Mouse (Mus musculus): ENCODE measurements around the gene Sec22c. TPM values are rescaled to one million over a fixed set of nuclear protein-coding genes. Genes with fewer than 3 reads are reported as not detected.

The Sec22c gene
- polyA plus RNA-seq, 1 experiment from 2014 or later = 7.4 TPM

GRCm38 (mm10) chr9:121697150-121698049, 7.9 kb downstream of the Sec22c start:
- H3K36me3 ChIP-seq (ENCODE audit: insufficient read depth, low read length) = 0 out of 2 replicates have a peak, but pooled peaks cover 2% of the 10 kb centered on the region
- H3K4me1 ChIP-seq (replicated peaks; ENCODE audit: insufficient read depth, low read length) = no peaks in the 10 kb centered on the region
- DNase-seq (ENCODE audit: low spot score) = peak; percentile 52
- H3K4me3 ChIP-seq (replicated peaks; ENCODE audit: low read depth, low read length) = no peak overlapping the region
- H3K4me2 ChIP-seq (ENCODE audit: low read length) = no peak overlapping the region
- peak; percentile 100 for TF ChIP-seq CTCF (IDR thresholded peaks at IDR 0.05; ENCODE audit: low read depth)
- WGBS = 95% methylated on average over 1 of the region's 1 CpGs
- H3K9ac ChIP-seq (ENCODE audit: low read depth, low read length) = no peak overlapping the region
- H3K27me3 ChIP-seq (ENCODE audit: insufficient read depth, low read length) = no peaks in the 10 kb centered on the region
- H3K27ac ChIP-seq = no peak overlapping the region
- ATAC-seq (replicated peaks; ENCODE audit: low FRiP score, low read depth) = peak; percentile 68
- no peaks in the 10 kb centered on the region for H3K9me3 ChIP-seq (replicated peaks; ENCODE audit: low read length)

DNA sequence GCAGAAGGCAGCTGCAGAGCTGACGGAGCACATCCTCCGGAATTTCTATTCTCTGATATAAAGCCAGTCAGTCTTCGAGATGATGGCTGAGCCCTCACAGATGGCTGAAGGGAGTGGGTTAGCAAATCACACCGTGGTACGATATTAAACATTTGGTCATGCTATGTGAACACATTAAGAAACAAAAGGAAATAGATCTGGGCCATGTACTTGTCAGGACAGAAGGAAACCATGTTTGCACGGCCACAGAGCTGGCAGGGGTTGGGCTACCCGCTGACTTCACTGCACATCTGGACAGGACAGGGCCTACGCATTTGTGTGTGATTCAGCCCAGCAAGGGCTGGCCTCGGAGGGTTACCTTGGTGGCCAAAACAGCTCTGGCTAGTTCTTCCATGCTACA, 8.7 kb downstream of the Sec22c start:
- no peak for TF ChIP-seq CTCF (IDR thresholded peaks at IDR 0.05; ENCODE audit: low read depth)
- Histone ChIP-seq H3K27me3 (ENCODE audit: insufficient read depth, low read length) (no peaks in the 10 kb centered on the region), H3K9ac (ENCODE audit: low read depth, low read length) (no peak overlapping the region), H3K4me2 (ENCODE audit: low read length) (no peak overlapping the region), H3K4me3 (replicated peaks; ENCODE audit: low read depth, low read length) (no peak overlapping the region), H3K36me3 (ENCODE audit: insufficient read depth, low read length) (0 out of 2 replicates have a peak, but pooled peaks cover 2% of the 10 kb centered on the region), H3K4me1 (replicated peaks; ENCODE audit: insufficient read depth, low read length) (no peaks in the 10 kb centered on the region), H3K9me3 (replicated peaks; ENCODE audit: low read length) (no peaks in the 10 kb centered on the region), H3K27ac (no peak overlapping the region)
- ATAC-seq (replicated peaks; ENCODE audit: low FRiP score, low read depth) (peak; percentile 7; the same call in 1 of the 2 replicates), DNase-seq (ENCODE audit: low spot score) (no peak)
- 87% methylated on average over 9 of the region's 9 CpGs for WGBS

DNA sequence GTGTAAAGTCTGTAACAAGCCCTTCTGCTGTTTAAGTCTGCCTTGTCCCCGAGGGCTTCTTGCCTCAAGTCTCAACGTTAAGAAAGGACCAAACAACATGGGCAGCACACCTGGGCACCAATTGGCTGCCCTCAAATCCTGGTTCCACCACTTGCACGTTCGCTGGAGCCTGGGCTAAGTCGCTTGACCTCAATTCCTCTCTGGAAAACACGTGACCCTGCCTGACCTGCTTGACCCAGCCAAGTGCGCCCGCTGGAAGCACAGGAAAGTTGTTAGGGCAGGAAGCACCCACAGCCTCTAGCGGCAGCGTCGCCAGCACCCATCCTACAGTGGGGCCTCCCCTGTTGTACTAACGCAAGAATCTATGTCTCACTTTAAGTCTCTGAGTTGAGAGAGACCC, 10.6 kb downstream of the Sec22c start:
- WGBS = 64% methylated on average over 12 of the region's 12 CpGs
- no peak overlapping the region for H3K4me2 ChIP-seq (ENCODE audit: low read length)

DNA sequence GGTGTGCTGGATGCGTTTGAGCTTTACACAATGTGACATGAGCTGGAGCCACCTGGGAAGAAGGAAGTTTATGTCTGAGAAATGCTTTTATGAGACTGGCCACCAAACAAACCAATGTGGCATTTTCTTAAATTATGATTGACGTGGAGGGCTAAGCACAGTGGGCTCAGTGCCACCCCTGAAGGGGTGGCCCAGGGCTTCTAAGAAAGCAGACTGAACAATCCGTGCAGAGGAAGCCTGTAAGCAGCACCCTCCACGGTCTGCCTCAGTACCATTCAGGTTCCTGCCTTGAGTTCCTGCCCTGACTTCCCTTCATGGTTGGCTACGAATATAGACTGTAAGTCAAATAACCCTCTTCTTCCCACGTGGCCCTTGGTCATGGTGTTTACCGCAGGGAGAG, 14.6 kb downstream of the Sec22c start:
- H3K9me3 ChIP-seq (replicated peaks; ENCODE audit: low read length) = no peaks in the 10 kb centered on the region
- ATAC-seq (replicated peaks; ENCODE audit: low FRiP score, low read depth) (no peak), DNase-seq (ENCODE audit: low spot score) (no peak)
- no peaks in the 10 kb centered on the region for H3K27me3 ChIP-seq (ENCODE audit: insufficient read depth, low read length)
- H3K36me3 ChIP-seq (ENCODE audit: insufficient read depth, low read length) = 0 out of 2 replicates have a peak, but pooled peaks cover 8% of the 10 kb centered on the region
- no peak overlapping the region for H3K9ac ChIP-seq (ENCODE audit: low read depth, low read length)
- H3K4me2 ChIP-seq (ENCODE audit: low read length) = no peak overlapping the region
- H3K27ac ChIP-seq = no peak overlapping the region
- TF ChIP-seq CTCF (IDR thresholded peaks at IDR 0.05; ENCODE audit: low read depth) = no peak
- 88% methylated on average over 7 of the region's 7 CpGs for WGBS
- H3K4me3 ChIP-seq (replicated peaks; ENCODE audit: low read depth, low read length) = no peak overlapping the region
- no peaks in the 10 kb centered on the region for H3K4me1 ChIP-seq (replicated peaks; ENCODE audit: insufficient read depth, low read length)

More for the DNA sequence above, 10.6 kb downstream of the Sec22c start:
- Histone ChIP-seq H3K4me1 (replicated peaks; ENCODE audit: insufficient read depth, low read length) (no peaks in the 10 kb centered on the region), H3K4me3 (replicated peaks; ENCODE audit: low read depth, low read length) (no peak overlapping the region), H3K9me3 (replicated peaks; ENCODE audit: low read length) (no peaks in the 10 kb centered on the region), H3K27ac (no peak overlapping the region), H3K9ac (ENCODE audit: low read depth, low read length) (no peak overlapping the region), H3K36me3 (ENCODE audit: insufficient read depth, low read length) (0 out of 2 replicates have a peak, but pooled peaks cover 2% of the 10 kb centered on the region), H3K27me3 (ENCODE audit: insufficient read depth, low read length) (no peaks in the 10 kb centered on the region)
- no peak for TF ChIP-seq CTCF (IDR thresholded peaks at IDR 0.05; ENCODE audit: low read depth)
- DNase-seq (ENCODE audit: low spot score) = no peak
- no peak for ATAC-seq (replicated peaks; ENCODE audit: low FRiP score, low read depth)

DNA sequence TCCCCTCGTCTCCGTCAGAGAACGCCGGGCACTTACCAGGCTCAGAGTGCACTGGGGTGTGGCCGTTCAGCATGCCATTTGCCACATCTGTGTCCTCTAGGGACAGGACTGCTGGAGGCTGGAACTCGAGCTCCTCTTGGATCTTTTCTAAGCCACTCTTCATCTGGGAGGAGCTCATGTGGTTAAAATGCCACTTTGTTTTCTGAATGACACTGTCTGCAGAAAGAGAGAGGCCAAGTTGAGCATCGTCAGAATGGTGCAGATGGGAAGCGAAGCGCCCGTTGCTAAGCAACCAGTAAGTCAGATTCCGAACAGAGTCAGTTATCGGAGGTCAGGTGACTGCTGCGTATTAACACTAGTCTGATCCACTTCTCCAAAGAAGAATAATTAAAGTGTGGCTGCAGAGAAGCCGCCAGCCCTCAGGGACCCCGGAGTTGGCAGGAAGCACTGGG, 15.1 kb downstream of the Sec22c start:
- H3K27ac ChIP-seq = no peak overlapping the region
- H3K9ac ChIP-seq (ENCODE audit: low read depth, low read length) = no peak overlapping the region
- no peaks in the 10 kb centered on the region for H3K9me3 ChIP-seq (replicated peaks; ENCODE audit: low read length)
- TF ChIP-seq CTCF (IDR thresholded peaks at IDR 0.05; ENCODE audit: low read depth) = no peak
- no peak overlapping the region for H3K4me3 ChIP-seq (replicated peaks; ENCODE audit: low read depth, low read length)
- H3K4me1 ChIP-seq (replicated peaks; ENCODE audit: insufficient read depth, low read length) = no peaks in the 10 kb centered on the region
- no peak for ATAC-seq (replicated peaks; ENCODE audit: low FRiP score, low read depth)
- WGBS = 58% methylated on average over 15 of the region's 15 CpGs
- DNase-seq (ENCODE audit: low spot score) = no peak
- H3K27me3 ChIP-seq (ENCODE audit: insufficient read depth, low read length) = no peaks in the 10 kb centered on the region
- no peak overlapping the region for H3K4me2 ChIP-seq (ENCODE audit: low read length)
- H3K36me3 ChIP-seq (ENCODE audit: insufficient read depth, low read length) = 0 out of 2 replicates have a peak, but pooled peaks cover 8% of the 10 kb centered on the region

DNA sequence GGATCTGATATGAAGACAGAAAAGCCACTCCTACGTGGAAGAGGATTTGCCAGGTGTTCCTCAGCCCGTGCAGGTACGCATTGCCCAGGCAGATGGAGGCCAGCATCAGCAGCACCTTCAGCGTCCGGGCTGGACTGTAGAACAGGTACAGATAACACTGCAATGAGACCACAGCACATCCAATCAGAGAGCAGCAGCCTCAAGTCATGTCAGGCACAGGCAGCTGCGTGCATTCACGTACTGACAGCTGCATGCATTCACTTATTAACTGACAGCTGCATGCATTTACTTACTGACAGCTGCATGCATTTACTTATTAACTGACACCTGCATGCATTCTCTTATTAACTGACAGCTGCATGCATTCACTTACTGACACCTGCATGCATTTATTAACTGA, 20.6 kb downstream of the Sec22c start:
- Histone ChIP-seq H3K36me3 (ENCODE audit: insufficient read depth, low read length) (peaks cover 13% of the 10 kb centered on the region; the same call in 1 of the 2 replicates), H3K27ac (no peak overlapping the region), H3K9me3 (replicated peaks; ENCODE audit: low read length) (no peaks in the 10 kb centered on the region), H3K27me3 (ENCODE audit: insufficient read depth, low read length) (no peaks in the 10 kb centered on the region), H3K9ac (ENCODE audit: low read depth, low read length) (no peak overlapping the region), H3K4me2 (ENCODE audit: low read length) (no peak overlapping the region), H3K4me3 (replicated peaks; ENCODE audit: low read depth, low read length) (no peak overlapping the region), H3K4me1 (replicated peaks; ENCODE audit: insufficient read depth, low read length) (no peaks in the 10 kb centered on the region)
- no peak for ATAC-seq (replicated peaks; ENCODE audit: low FRiP score, low read depth)
- WGBS = 80% methylated on average over 7 of the region's 7 CpGs
- no peak for TF ChIP-seq CTCF (IDR thresholded peaks at IDR 0.05; ENCODE audit: low read depth)
- DNase-seq (ENCODE audit: low spot score) = no peak
